Comparison of ENCODE assay signal across 10 mouse cellular contexts in the genomic region with DNA sequence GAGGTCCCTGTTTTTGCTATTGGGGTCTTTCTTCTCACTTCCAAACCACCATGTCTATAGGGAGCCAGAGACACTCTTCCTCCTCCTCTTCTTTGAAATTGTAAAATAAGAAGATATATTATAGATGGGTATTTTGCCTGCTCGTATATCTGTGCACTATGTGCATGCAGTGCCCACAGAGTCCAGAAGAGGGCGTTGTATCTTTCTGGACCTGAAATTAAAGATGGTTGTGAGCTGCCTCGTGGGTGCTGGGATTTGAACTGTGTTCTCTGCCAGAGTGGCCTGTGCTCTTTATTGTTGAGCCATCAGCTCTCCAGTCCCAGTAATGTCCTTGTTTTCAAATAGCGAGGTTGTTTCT.
A peak's percentile ranks its signal among the peaks of the same experiment; 100 is the strongest.
DNase-seq lines count a peak whose midpoint lies in the region; ATAC-seq lines count a peak whose summit lies in the region.
"Had no signal": no experiment of that assay in that cellular context is flagged by ENCODE, and none has a peak within 500 bp of the region (broad histone marks: within the 10 kb centered on the region; RNA-seq: fewer than 3 reads in every experiment).

No protein-coding gene starts in this region.

- no peaks in the 10 kb centered on the region for H3K36me3 ChIP-seq in liver, embryonic 12.5 days
- H3K36me3 ChIP-seq: limb, embryonic 15.5 days had no signal

- DNase-seq in adrenal gland, postnatal 14 days: peak; percentile 24
- no peak for DNase-seq in adrenal gland, adult 18-20 months (ENCODE audit: low spot score in 2 of 2)
- DNase-seq in thymus, postnatal 14 days: peak; percentile 39
- DNase-seq in thymus, adult 18-20 months: no peak
- peak; percentile 70 for DNase-seq in thymus, postnatal 4 days
- DNase-seq in adrenal gland, postnatal 36 days: no peak
- no peak for DNase-seq in ovary, postnatal 14 days (ENCODE audit: low spot score)
- DNase-seq: cerebellum, adult 9-11 months had no signal

- peak overlapping the region; percentile 24 for H3K4me2 ChIP-seq in liver, embryonic 12.5 days
- H3K4me2 ChIP-seq: limb, embryonic 15.5 days had no signal

- H3K27ac ChIP-seq in liver, embryonic 12.5 days: no peak overlapping the region
- H3K27ac ChIP-seq: limb, embryonic 15.5 days had no signal

- H3K9ac ChIP-seq in liver, embryonic 12.5 days: no peak overlapping the region
- H3K9ac ChIP-seq: limb, embryonic 15.5 days had no signal

- 33% methylated on average over 4 of the region's 4 CpGs for WGBS in liver, embryonic 12.5 days (ENCODE audit: insufficient replicate concordance)

- no peak for ATAC-seq in liver, embryonic 12.5 days

- H3K4me1 ChIP-seq in liver, embryonic 12.5 days: 0 out of 2 replicates have a peak, but pooled peaks cover 4% of the 10 kb centered on the region

- no peaks in the 10 kb centered on the region for H3K9me3 ChIP-seq in liver, embryonic 12.5 days (replicated peaks)
- H3K9me3 ChIP-seq: limb, embryonic 15.5 days had no signal

- no peaks in the 10 kb centered on the region for H3K27me3 ChIP-seq in liver, embryonic 12.5 days (replicated peaks)
- H3K27me3 ChIP-seq: limb, embryonic 15.5 days had no signal

- no peak overlapping the region for H3K4me3 ChIP-seq in liver, embryonic 12.5 days
- H3K4me3 ChIP-seq: limb, embryonic 15.5 days had no signal

Comparison
In these comparisons a context has a peak if more than half of its experiments do, and no peak if none do; other contexts are left out.
1. DNase-seq: peak in adrenal gland, postnatal 14 days (single experiment), thymus, postnatal 14 days (single experiment) and thymus, postnatal 4 days (single experiment); none in adrenal gland, adult 18-20 months (0 of 2), thymus, adult 18-20 months (0 of 2), adrenal gland, postnatal 36 days (0 of 2) and ovary, postnatal 14 days (single experiment).